Mouse (Mus musculus): ENCODE results near the gene Rdh16f2. TPM values are rescaled to one million over a fixed set of nuclear protein-coding genes. Genes with fewer than 3 reads are reported as not detected.
"Not testable (repeated sequence)": the region's sequence is repeated elsewhere in the genome, so short reads cannot be mapped to it uniquely, and the experiment has no call there.

The Rdh16f2 gene
- polyA plus RNA-seq, 1 experiment = not detected

- H3ac ChIP-seq (ENCODE audit: control insufficient read depth, insufficient read length, low read depth) = no peak overlapping the region
- H3K79me3 ChIP-seq (ENCODE audit: low read depth) = no peaks in the 10 kb centered on the region
- no peak overlapping the region for H3K4me3 ChIP-seq (ENCODE audit: insufficient read depth, poor library complexity, severe bottlenecking)
- H3K27me3 ChIP-seq (ENCODE audit: control insufficient read depth, insufficient read depth, insufficient read length) = peaks cover 14% of the 10 kb centered on the region
- no peaks in the 10 kb centered on the region for H3K79me2 ChIP-seq (ENCODE audit: control insufficient read depth, insufficient read depth)
- H3K36me3 ChIP-seq (ENCODE audit: control insufficient read depth, insufficient read depth) = no peaks in the 10 kb centered on the region
- TF ChIP-seq MAX (IDR thresholded peaks at IDR 0.05) (no peak), MYOG (IDR thresholded peaks at IDR 0.05; ENCODE audit: control insufficient read depth, extremely low read depth, insufficient read length) (no peak), FOSL1 (IDR thresholded peaks at IDR 0.05; ENCODE audit: insufficient read depth, low read length, poor library complexity, severe bottlenecking) (no peak)
These were observed 38.6 kb downstream of the Rdh16f2 start for GRCm38 (mm10) chr10:127904718-127905446.

DNA sequence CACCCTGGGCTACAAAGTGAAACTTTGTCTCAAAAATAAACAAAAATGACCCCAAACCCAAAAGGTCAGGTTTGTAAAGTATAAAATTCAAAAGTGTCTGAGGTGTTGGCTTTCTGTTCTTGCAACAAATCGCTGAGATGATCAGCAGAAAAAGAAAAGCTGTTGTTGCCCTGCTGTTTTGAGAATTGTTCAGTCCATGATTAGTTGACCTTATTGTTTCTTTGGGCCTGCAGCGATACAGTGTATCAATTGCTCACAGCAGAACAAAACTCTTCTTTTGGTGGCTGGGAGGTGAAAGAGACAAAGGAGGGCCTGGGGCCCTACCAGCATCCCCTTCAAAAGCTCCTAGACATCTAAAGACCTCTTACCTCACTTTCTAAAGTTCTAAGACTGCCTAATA is 39.9 kb downstream of the Rdh16f2 start:
- H3K27me3 ChIP-seq (ENCODE audit: control insufficient read depth, insufficient read depth, insufficient read length) = peaks cover 15% of the 10 kb centered on the region

GRCm38 (mm10) chr10:127907386-127907951 is 41.2 kb downstream of the Rdh16f2 start:
- H3K4me3 ChIP-seq (ENCODE audit: insufficient read depth, poor library complexity, severe bottlenecking) = no peak overlapping the region
- H3K79me3 ChIP-seq (ENCODE audit: low read depth) = no peaks in the 10 kb centered on the region
- TF ChIP-seq MYOG (IDR thresholded peaks at IDR 0.05; ENCODE audit: control insufficient read depth, extremely low read depth, insufficient read length) (no peak), CEBPB (IDR thresholded peaks at IDR 0.05; ENCODE audit: low read depth) (no peak), CTCF (IDR thresholded peaks at IDR 0.05; ENCODE audit: control insufficient read depth, insufficient read depth, insufficient read length) (no peak), FOSL1 (IDR thresholded peaks at IDR 0.05; ENCODE audit: insufficient read depth, low read length, poor library complexity, severe bottlenecking) (no peak), MAX (IDR thresholded peaks at IDR 0.05) (no peak), USF1 (IDR thresholded peaks at IDR 0.05; ENCODE audit: low read depth) (no peak), MYOD1 (IDR thresholded peaks at IDR 0.05; ENCODE audit: control insufficient read depth, insufficient read length, low read depth) (no peak)

More for the DNA sequence above, 39.9 kb downstream of the Rdh16f2 start:
- no peak for TF ChIP-seq FOSL1 (IDR thresholded peaks at IDR 0.05; ENCODE audit: insufficient read depth, low read length, poor library complexity, severe bottlenecking)
- TF ChIP-seq MYOG (IDR thresholded peaks at IDR 0.05; ENCODE audit: control insufficient read depth, extremely low read depth, insufficient read length) = no peak
- TF ChIP-seq MYOD1 (IDR thresholded peaks at IDR 0.05; ENCODE audit: control insufficient read depth, insufficient read length, low read depth) = no peak
- no peak for TF ChIP-seq USF1 (IDR thresholded peaks at IDR 0.05; ENCODE audit: low read depth)
- no peak for TF ChIP-seq CEBPB (IDR thresholded peaks at IDR 0.05; ENCODE audit: low read depth)
- TF ChIP-seq CTCF (IDR thresholded peaks at IDR 0.05; ENCODE audit: control insufficient read depth, insufficient read depth, insufficient read length) = no peak
- TF ChIP-seq MAX (IDR thresholded peaks at IDR 0.05) = no peak
- Histone ChIP-seq H3K4me3 (ENCODE audit: insufficient read depth, poor library complexity, severe bottlenecking) (no peak overlapping the region), H3K79me2 (ENCODE audit: control insufficient read depth, insufficient read depth) (no peaks in the 10 kb centered on the region), H3K79me3 (ENCODE audit: low read depth) (no peaks in the 10 kb centered on the region), H3ac (ENCODE audit: control insufficient read depth, insufficient read length, low read depth) (no peak overlapping the region), H3K36me3 (ENCODE audit: control insufficient read depth, insufficient read depth) (no peaks in the 10 kb centered on the region)

GRCm38 (mm10) chr10:127915578-127915977 is 49.3 kb downstream of the Rdh16f2 start:
- no peak for TF ChIP-seq MYOD1 (IDR thresholded peaks at IDR 0.05; ENCODE audit: control insufficient read depth, insufficient read length, low read depth)
- no peak for TF ChIP-seq FOSL1 (IDR thresholded peaks at IDR 0.05; ENCODE audit: insufficient read depth, low read length, poor library complexity, severe bottlenecking)
- TF ChIP-seq MYOG (IDR thresholded peaks at IDR 0.05; ENCODE audit: control insufficient read depth, extremely low read depth, insufficient read length) = no peak
- no peak for TF ChIP-seq USF1 (IDR thresholded peaks at IDR 0.05; ENCODE audit: low read depth)
- no peak for TF ChIP-seq MAX (IDR thresholded peaks at IDR 0.05)
- TF ChIP-seq CTCF (IDR thresholded peaks at IDR 0.05; ENCODE audit: control insufficient read depth, insufficient read depth, insufficient read length) = no peak
- TF ChIP-seq CEBPB (IDR thresholded peaks at IDR 0.05; ENCODE audit: low read depth) = no peak
- no peaks in the 10 kb centered on the region for H3K79me2 ChIP-seq (ENCODE audit: control insufficient read depth, insufficient read depth)
- no peaks in the 10 kb centered on the region for H3K36me3 ChIP-seq (ENCODE audit: control insufficient read depth, insufficient read depth)
- no peak overlapping the region for H3K4me3 ChIP-seq (ENCODE audit: insufficient read depth, poor library complexity, severe bottlenecking)
- no peaks in the 10 kb centered on the region for H3K79me3 ChIP-seq (ENCODE audit: low read depth)
- no peak overlapping the region for H3ac ChIP-seq (ENCODE audit: control insufficient read depth, insufficient read length, low read depth)
- H3K27me3 ChIP-seq (ENCODE audit: control insufficient read depth, insufficient read depth, insufficient read length) = peaks cover 10% of the 10 kb centered on the region

More at GRCm38 (mm10) chr10:127907386-127907951, 41.2 kb downstream of the Rdh16f2 start:
- no peaks in the 10 kb centered on the region for H3K36me3 ChIP-seq (ENCODE audit: control insufficient read depth, insufficient read depth)
- H3K27me3 ChIP-seq (ENCODE audit: control insufficient read depth, insufficient read depth, insufficient read length) = peaks cover 16% of the 10 kb centered on the region
- no peaks in the 10 kb centered on the region for H3K79me2 ChIP-seq (ENCODE audit: control insufficient read depth, insufficient read depth)
- no peak overlapping the region for H3ac ChIP-seq (ENCODE audit: control insufficient read depth, insufficient read length, low read depth)

DNA sequence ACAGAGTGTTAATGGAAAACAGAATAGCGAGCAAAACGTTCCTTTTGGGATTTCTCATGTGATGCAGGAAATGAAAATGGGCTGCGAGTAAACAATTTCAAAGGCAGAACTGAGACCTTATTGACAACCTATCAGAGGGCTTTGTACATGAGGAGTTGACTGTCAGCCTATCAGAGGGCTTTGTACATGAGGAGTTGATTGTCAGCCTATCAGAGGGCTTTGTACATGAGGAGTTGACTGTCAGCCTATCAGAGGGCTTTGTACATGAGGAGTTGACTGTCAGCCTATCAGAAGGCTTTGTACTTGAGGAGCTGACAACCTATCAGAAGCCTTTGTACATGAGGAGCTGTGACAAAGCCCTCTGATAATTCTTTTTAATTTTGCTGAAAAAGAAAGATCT is 50.9 kb downstream of the Rdh16f2 start:
- H3K27me3 ChIP-seq (ENCODE audit: control insufficient read depth, insufficient read depth, insufficient read length); H3K36me3 ChIP-seq (ENCODE audit: control insufficient read depth, insufficient read depth); H3K79me2 ChIP-seq (ENCODE audit: control insufficient read depth, insufficient read depth); H3K4me3 ChIP-seq (ENCODE audit: insufficient read depth, poor library complexity, severe bottlenecking); H3ac ChIP-seq (ENCODE audit: control insufficient read depth, insufficient read length, low read depth); H3K79me3 ChIP-seq (ENCODE audit: low read depth): not testable (repeated sequence)

- H3K27me3 ChIP-seq (ENCODE audit: control insufficient read depth, insufficient read depth, insufficient read length) = no peaks in the 10 kb centered on the region
- no peaks in the 10 kb centered on the region for H3K36me3 ChIP-seq (ENCODE audit: control insufficient read depth, insufficient read depth)
- H3ac ChIP-seq (ENCODE audit: control insufficient read depth, insufficient read length, low read depth) = no peak overlapping the region
- H3K79me2 ChIP-seq (ENCODE audit: control insufficient read depth, insufficient read depth) = no peaks in the 10 kb centered on the region
- H3K4me3 ChIP-seq (ENCODE audit: insufficient read depth, poor library complexity, severe bottlenecking) = no peak overlapping the region
- H3K79me3 ChIP-seq (ENCODE audit: low read depth) = no peaks in the 10 kb centered on the region
- TF ChIP-seq USF1 (IDR thresholded peaks at IDR 0.05; ENCODE audit: low read depth) = no peak
- TF ChIP-seq MYOG (IDR thresholded peaks at IDR 0.05; ENCODE audit: control insufficient read depth, extremely low read depth, insufficient read length) = no peak
- TF ChIP-seq MAX (IDR thresholded peaks at IDR 0.05) = no peak
- TF ChIP-seq CEBPB (IDR thresholded peaks at IDR 0.05; ENCODE audit: low read depth) = no peak
- no peak for TF ChIP-seq MYOD1 (IDR thresholded peaks at IDR 0.05; ENCODE audit: control insufficient read depth, insufficient read length, low read depth)
- TF ChIP-seq FOSL1 (IDR thresholded peaks at IDR 0.05; ENCODE audit: insufficient read depth, low read length, poor library complexity, severe bottlenecking) = no peak
- no peak for TF ChIP-seq CTCF (IDR thresholded peaks at IDR 0.05; ENCODE audit: control insufficient read depth, insufficient read depth, insufficient read length)
These were observed 51.4 kb downstream of the Rdh16f2 start for GRCm38 (mm10) chr10:127917651-127918050.

All from C2C12 (cell line).